Mouse (Mus musculus) heart, adult 2 months (tissue): Measurements from ENCODE around the gene U2af2. TPM values are rescaled to one million over a fixed set of nuclear protein-coding genes. Genes with fewer than 3 reads are reported as not detected.

Experiments used
- DNase-seq, 2 experiments: peaks; one replicate each; pipeline ENCODE4 v3.0.0; 2021
- H3K27ac ChIP-seq: fragments of 200-600 bp; 2 replicates; pipeline ENCODE4 v1.8.1; 2022
- H3K27me3 ChIP-seq: fragments of 200-500 bp; 2 replicates; pipeline ENCODE4 v1.6.1; 2012; ENCODE audit warnings: mild to moderate bottlenecking, low read length, inconsistent platforms, mixed read lengths; ENCODE audit not compliant: control insufficient read depth, insufficient read depth
- H3K36me3 ChIP-seq: fragments of 200-500 bp; 2 replicates; pipeline ENCODE4 v1.6.1; 2012; ENCODE audit warnings: low read length, inconsistent platforms; ENCODE audit not compliant: control insufficient read depth, insufficient read depth
- H3K4me1 ChIP-seq: fragments of 200-500 bp; 2 replicates; pipeline ENCODE4 v1.6.1; 2011; ENCODE audit warnings: low read length; ENCODE audit not compliant: control insufficient read depth, insufficient read depth
- H3K4me3 ChIP-seq: fragments of 200-600 bp; 2 replicates; pipeline ENCODE4 v1.8.1; 2022
- H3K79me2 ChIP-seq: fragments of 200-500 bp; replicated peaks from 2 replicates; pipeline ENCODE4 v1.6.1; 2012; ENCODE audit warnings: mild to moderate bottlenecking, inconsistent platforms, low read length, moderate library complexity, mixed read lengths; ENCODE audit not compliant: control insufficient read depth, insufficient read depth
- H3K9ac ChIP-seq: fragments of 200-500 bp; 2 replicates; pipeline ENCODE4 v1.6.1; 2012; ENCODE audit warnings: low read depth, mild to moderate bottlenecking, control low read depth, inconsistent platforms, low read length, mixed read lengths
- CTCF ChIP-seq: fragments of 200-600 bp; IDR thresholded peaks from 2 replicates; pipeline ENCODE4 v1.8.1; 2022; ENCODE audit warnings: antibody characterized with exemption, mild to moderate bottlenecking, moderate library complexity
- EP300 ChIP-seq: fragments of 200-500 bp; IDR thresholded peaks from 2 replicates; pipeline ENCODE4 v1.6.1; 2011; ENCODE audit warnings: low read depth, low read length, control low read depth; ENCODE audit not compliant: insufficient read depth
- POLR2A ChIP-seq: fragments of 200-500 bp; IDR thresholded peaks from 2 replicates; pipeline ENCODE4 v1.6.1; 2011; ENCODE audit warnings: mild to moderate bottlenecking, low read depth, low read length, control low read depth; ENCODE audit not compliant: insufficient read depth
- WGBS: fragments of 180-500 bp; shearing (Covaris S2); methylation state at CpG from one replicate; pipeline ENCODE4 v1.1.7; 2018; 5-methylcytosine and 5-hydroxymethylcytosine counted together
- intact Hi-C: fragments of 180-260 bp; cut with DNase I; formaldehyde crosslinking; loops from one replicate; pipeline ENCODE4 v1.15.1; 2025
- polyA plus RNA-seq: library from polyadenylated mRNA; depleted of rRNA; stranded (reverse); fragments of >200 nt; gene quantifications from 2 replicates; pipeline ENCODE4 v1.2.3, GENCODE M21; 2012
- total RNA-seq, 2 experiments: library from RNA; stranded (reverse); gene quantifications; 2 replicates each; pipeline ENCODE4 v1.2.3; 2021

U2af2 gene
- total and polyA plus RNA-seq, 3 experiments: 65.6 to 84.4 (median 68.5) TPM

DNA sequence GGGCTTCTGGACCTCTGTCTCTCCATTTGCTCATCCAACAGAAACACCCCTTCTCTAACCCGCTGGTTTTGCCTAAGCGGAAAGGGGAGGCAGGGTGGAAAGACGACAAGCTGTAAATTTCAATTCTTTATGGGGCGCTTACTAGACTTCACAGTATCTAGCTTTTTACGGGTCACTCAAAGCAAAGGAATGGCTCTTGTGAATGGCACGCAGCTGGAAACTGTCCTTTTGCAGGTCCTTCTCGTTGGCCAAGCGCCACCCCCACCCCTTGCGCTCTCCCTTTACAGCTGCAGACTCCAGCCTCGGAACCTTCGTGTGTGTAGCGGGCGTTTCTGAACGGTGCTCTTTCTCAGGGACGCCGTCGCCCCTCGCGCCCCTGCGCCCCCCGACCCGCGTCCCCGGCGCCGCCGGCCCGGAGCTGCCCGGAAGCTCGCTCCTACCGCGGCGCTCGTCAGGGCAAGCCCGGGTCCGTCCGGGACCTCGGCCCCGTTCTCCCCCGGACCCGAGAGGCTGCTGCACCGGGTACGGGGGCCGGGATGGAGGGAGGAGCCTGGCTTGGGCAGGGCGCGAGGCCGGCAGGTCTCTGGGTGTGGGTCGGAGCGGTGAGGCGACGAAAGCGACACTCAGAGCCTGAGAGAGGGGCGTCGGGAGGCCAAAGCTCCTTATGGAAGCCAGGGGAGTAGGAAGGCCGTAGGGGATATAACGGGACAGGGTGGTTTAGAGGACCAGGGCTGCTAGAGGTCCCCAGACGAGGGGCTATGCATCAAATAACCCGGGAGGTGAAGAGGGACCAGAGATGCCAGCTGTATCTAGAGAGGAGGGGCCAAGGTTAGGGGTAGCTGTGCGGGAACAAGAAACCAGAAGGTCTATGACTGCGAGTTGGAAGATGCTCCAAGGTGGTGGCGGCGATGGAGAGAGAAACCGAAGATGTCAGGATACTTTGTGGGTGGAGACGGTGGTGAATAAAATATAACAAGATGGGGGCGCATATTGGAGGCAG lies 10.4 kb upstream of the U2af2 start, which contains the start of gene Zfp580:
Zfp580 (plus strand) TSS at position 346 of the 1,000 bp plus-strand sequence.
- under 1% methylated on average over 65 of the region's 65 CpGs for WGBS
- intact Hi-C loops: loop anchor here (2.0 to 5.0 kb wide), 3 partner anchors 15 to 184 kb away; partner anchors contain the start of gene Zfp579
- peaks cover 2% of the 10 kb centered on the region; the same call in 1 of the 2 replicates for H3K4me1 ChIP-seq

DNA sequence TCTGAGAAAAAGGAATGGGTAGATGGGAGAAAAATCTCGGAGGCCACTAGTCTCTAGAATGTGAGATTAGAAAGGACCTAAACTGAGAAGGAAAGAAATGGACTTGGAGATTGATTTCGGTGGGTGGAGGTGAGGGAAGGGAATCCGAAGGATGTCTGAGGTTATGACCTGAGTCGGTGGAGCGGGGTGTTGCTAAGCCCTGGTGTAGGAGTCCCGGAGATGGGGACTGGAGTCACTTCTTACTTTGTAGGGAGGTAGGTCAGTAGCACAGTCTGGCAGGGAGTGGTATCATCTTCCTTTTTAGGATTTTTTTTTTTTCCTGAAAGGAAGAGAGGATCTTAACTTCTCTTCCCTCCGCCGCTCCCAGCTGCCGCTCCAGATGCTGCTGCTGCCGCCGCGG lies 9.5 kb upstream of the U2af2 start:
- intact Hi-C loops: loop anchor here (5.0 kb wide), 1 partner anchor 185 kb away; no protein-coding TSS in a partner anchor
- no peak overlapping the region for H3K27ac ChIP-seq
- peaks cover 20% of the 10 kb centered on the region for H3K27me3 ChIP-seq
- peak overlapping the region; percentile 92 for H3K4me3 ChIP-seq
- H3K4me1 ChIP-seq: peaks cover 2% of the 10 kb centered on the region; the same call in 1 of the 2 replicates
- no peaks in the 10 kb centered on the region for H3K36me3 ChIP-seq
- H3K9ac ChIP-seq: no peak overlapping the region
- DNase-seq: no peak
- no peak for TF ChIP-seq CTCF
- no peak for TF ChIP-seq EP300
- no peak for TF ChIP-seq POLR2A
- WGBS: 19% methylated on average over 12 of the region's 12 CpGs
- no peaks in the 10 kb centered on the region for H3K79me2 ChIP-seq

More for the DNA sequence above, 10.4 kb upstream of the U2af2 start, which contains the start of gene Zfp580:
- Histone ChIP-seq H3K36me3 (no peaks in the 10 kb centered on the region), H3K27ac (peak within 1 kb of the TSS; percentile 74), H3K4me3 (peak within 1 kb of the TSS; percentile 92), H3K79me2 (no peaks in the 10 kb centered on the region), H3K9ac (peak within 1 kb of the TSS; percentile 90), H3K27me3 (peaks cover 15% of the 10 kb centered on the region)
- TF ChIP-seq POLR2A: no peak; the same call in 1 of the 2 replicates
- TF ChIP-seq EP300: no peak
- no peak for TF ChIP-seq CTCF
- peak; percentile 86 to 88 for DNase-seq

DNA sequence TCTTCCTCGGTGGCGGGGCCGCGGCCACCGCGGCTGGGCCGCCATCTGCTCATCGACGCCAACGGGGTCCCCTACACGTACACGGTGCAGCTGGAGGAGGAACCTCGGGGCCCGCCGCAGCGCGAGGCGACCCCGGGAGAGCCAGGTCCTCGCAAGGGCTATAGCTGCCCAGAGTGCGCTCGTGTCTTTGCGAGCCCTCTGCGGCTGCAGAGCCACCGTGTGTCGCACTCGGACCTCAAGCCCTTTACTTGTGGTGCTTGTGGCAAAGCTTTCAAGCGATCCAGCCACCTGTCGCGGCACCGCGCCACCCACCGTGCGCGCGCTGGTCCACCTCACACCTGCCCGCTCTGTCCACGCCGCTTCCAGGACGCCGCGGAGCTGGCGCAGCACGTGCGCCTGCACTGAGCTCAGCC lies 9.0 kb upstream of the U2af2 start:
- 25% methylated on average over 45 of the region's 45 CpGs for WGBS

DNA sequence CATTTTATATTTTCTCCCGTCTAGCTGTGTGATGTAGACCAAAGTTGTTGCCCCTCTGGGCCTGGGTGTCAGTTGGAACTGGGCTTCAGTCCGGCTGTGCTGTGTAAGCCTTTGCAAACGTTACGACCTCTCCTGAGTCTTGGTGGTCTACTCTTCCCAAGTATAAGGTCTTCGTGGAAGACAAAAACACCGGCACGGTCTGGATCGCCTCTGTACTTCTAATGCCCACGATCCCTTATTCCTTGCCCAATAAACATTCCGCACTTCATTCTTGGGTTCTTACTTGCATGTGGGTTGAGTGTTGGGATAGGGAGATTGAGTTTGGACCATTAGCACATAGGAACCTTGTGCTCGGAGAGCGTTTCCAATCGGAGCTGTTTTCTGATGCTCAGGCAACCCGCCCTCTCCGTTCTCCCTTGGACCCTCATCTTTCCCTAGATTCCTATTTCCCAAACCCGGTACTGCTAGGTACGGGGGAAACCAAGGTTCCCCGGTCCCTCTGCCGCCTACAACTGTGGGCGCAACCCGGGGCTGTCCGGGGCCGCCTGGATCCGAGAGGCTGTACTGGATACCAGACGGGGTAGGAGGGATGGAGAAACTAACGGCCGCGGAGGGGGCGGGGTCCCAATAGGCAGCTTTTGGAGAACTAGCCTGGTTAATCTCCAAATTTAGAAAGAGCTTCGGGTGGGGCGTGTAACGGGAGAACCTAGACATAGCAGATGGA lies 8.3 kb upstream of the U2af2 start:
- TF ChIP-seq EP300 (no peak), CTCF (no peak), POLR2A (no peak)
- H3K9ac ChIP-seq: no peak overlapping the region
- no peak overlapping the region for H3K4me3 ChIP-seq
- H3K27me3 ChIP-seq: peaks cover 20% of the 10 kb centered on the region
- intact Hi-C loops: loop anchor here (5.0 kb wide), 1 partner anchor 186 kb away; no protein-coding TSS in a partner anchor
- DNase-seq: no peak
- WGBS: 24% methylated on average over 32 of the region's 32 CpGs
- H3K79me2 ChIP-seq: no peaks in the 10 kb centered on the region
- peaks cover 2% of the 10 kb centered on the region; the same call in 1 of the 2 replicates for H3K4me1 ChIP-seq
- no peaks in the 10 kb centered on the region for H3K36me3 ChIP-seq
- H3K27ac ChIP-seq: no peak overlapping the region

More for the DNA sequence above, 9.0 kb upstream of the U2af2 start:
- no peaks in the 10 kb centered on the region for H3K36me3 ChIP-seq
- peak overlapping the region; percentile 16; the same call in 1 of the 2 replicates for H3K4me3 ChIP-seq
- H3K27me3 ChIP-seq: peaks cover 20% of the 10 kb centered on the region
- peaks cover 2% of the 10 kb centered on the region; the same call in 1 of the 2 replicates for H3K4me1 ChIP-seq
- no peak for TF ChIP-seq POLR2A
- no peak for TF ChIP-seq CTCF
- TF ChIP-seq EP300: no peak
- peak overlapping the region; percentile 8 for H3K9ac ChIP-seq
- DNase-seq: peak in 1 of 2 experiments; percentile 33
- H3K27ac ChIP-seq: no peak overlapping the region
- intact Hi-C loops: loop anchor here (5.0 kb wide), 1 partner anchor 186 kb away; no protein-coding TSS in a partner anchor
- H3K79me2 ChIP-seq: no peaks in the 10 kb centered on the region

DNA sequence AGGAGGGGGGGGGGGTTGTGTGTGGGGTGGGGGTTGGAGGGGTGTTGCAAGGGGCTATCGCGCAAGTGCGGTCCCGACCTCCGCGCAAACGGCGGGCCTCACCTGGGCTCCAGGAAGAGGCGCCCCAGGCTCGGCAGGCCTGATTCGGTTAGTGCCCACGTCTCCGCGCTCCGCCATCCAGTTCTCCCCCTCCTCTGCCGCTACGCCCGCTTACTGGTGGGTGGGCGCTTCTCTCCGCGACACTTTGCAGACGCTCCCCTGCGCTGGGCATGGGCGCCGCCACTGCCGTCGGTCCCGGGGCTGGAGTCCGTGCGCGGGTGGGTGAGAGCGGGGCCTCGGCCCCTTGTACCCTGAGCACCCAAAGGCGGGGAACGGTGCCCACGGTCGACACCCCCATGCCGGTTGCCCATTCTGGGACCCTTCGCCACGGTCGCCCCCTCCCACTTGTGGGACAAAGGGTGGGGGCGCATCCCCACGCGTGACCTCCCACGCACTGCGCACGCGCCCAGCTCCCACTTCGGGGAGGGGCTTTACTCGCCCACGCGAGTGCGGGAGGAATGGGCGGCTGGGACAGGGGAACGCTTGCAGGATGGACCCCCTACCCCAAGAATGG lies 5.2 kb upstream of the U2af2 start:
- no peaks in the 10 kb centered on the region for H3K36me3 ChIP-seq
- H3K27ac ChIP-seq: no peak overlapping the region
- peaks cover 20% of the 10 kb centered on the region for H3K27me3 ChIP-seq
- H3K9ac ChIP-seq: no peak overlapping the region
- TF ChIP-seq CTCF (no peak), EP300 (no peak), POLR2A (no peak)
- no peak for DNase-seq
- intact Hi-C loops: no loop called here
- H3K4me3 ChIP-seq: no peak overlapping the region
- H3K4me1 ChIP-seq: peaks cover 3% of the 10 kb centered on the region
- WGBS: 4% methylated on average over 53 of the region's 55 CpGs
- H3K79me2 ChIP-seq: no peaks in the 10 kb centered on the region
